Mouse (Mus musculus) E14TG2a.4 (cell line): Measurements from ENCODE around the gene B3gnt6.

Experiments
- CTCF ChIP-seq: conservative IDR thresholded peaks from 2 replicates; pipeline ENCODE4 v1.5.1; 2014; ENCODE audit warnings: low read length
- NANOG ChIP-seq: IDR thresholded peaks from 2 replicates; pipeline ENCODE4 v1.6.1; 2014; ENCODE audit warnings: borderline replicate concordance, low read length, mixed read lengths
- POU5F1 ChIP-seq: IDR thresholded peaks from 2 replicates; pipeline ENCODE4 v1.6.1; 2014; ENCODE audit warnings: low read length, borderline replicate concordance

- no peak for TF ChIP-seq CTCF
- TF ChIP-seq POU5F1: no peak
- no peak for TF ChIP-seq NANOG
Observed at GRCm38 (mm10) chr7:98185326-98185725, 14.0 kb downstream of the B3gnt6 start.
